Mouse (Mus musculus): Measurements from ENCODE around the gene Ccdc14.

DNA sequence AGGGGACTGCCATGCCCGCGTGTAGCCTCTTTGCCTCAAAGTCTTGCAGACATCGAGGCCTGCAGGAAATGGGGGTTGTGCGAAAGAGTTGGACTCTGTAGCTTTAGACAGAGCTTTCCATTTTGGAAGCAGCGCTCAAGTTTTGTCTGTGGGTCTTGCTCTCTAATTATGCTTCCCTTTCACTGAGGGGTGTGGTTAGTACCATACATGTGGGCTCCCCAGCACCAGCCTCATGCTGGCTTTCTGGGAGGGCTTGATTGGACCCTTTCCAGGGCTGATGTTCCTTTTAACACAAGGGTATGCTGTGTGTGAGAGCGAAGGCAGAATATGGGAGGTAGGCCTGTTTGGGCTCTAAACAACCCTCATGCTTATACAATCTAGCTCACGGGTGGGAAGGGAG, 66.6 kb downstream of the Ccdc14 start:
- TF ChIP-seq BHLHE40 (IDR thresholded peaks at IDR 0.05; ENCODE audit: borderline replicate concordance, low read depth, low read length) (no peak), CTCF (IDR thresholded peaks at IDR 0.05 in 2 of 3, conservative IDR thresholded peaks at IDR 0.05 in 1 of 3; ENCODE audit: control insufficient read depth in 1 of 3, insufficient read depth in 1 of 3, low read depth in 2 of 3, low read length in 3 of 3, poor library complexity in 1 of 3, severe bottlenecking in 1 of 3) (no peak), POLR2A (IDR thresholded peaks at IDR 0.05; ENCODE audit: control insufficient read depth in 1 of 2, insufficient read depth in 1 of 2, low read depth in 1 of 2, low read length in 2 of 2, poor library complexity in 1 of 2) (no peak), EP300 (IDR thresholded peaks at IDR 0.05; ENCODE audit: low read depth in 1 of 2, low read length in 2 of 2) (no peak), MAZ (IDR thresholded peaks at IDR 0.05; ENCODE audit: low read depth, low read length) (no peak), USF2 (IDR thresholded peaks at IDR 0.05; ENCODE audit: borderline replicate concordance in 1 of 2, insufficient read depth in 1 of 2, low read depth in 1 of 2, low read length in 2 of 2) (no peak), MAFK (IDR thresholded peaks at IDR 0.05; ENCODE audit: borderline replicate concordance, low read depth, low read length) (no peak), ZC3H11A (IDR thresholded peaks at IDR 0.05; ENCODE audit: low read depth, low read length) (no peak), ELF1 (IDR thresholded peaks at IDR 0.05; ENCODE audit: low read depth, low read length) (no peak), GATA1 (IDR thresholded peaks at IDR 0.05; ENCODE audit: low read depth, low read length) (no peak), HCFC1 (IDR thresholded peaks at IDR 0.05; ENCODE audit: low read depth, low read length) (no peak)

Measured in MEL (cell line).